Comparison of ENCODE assay signal across 28 mouse cellular contexts in genomic region chr5:135551591-135551990, GRCm38 (mm10). TPM values are rescaled to one million over a fixed set of nuclear protein-coding genes. Genes with fewer than 3 reads are reported as not detected.
DNase-seq lines count a peak whose midpoint lies in the region; ATAC-seq and TF ChIP-seq lines count a peak whose summit lies in the region.
"Had no signal": no experiment of that assay in that cellular context is flagged by ENCODE, and none has a peak within 500 bp of the region (broad histone marks: within the 10 kb centered on the region; RNA-seq: fewer than 3 reads in every experiment).

No protein-coding gene starts in this region.

- no peak overlapping the region for H3K4me3 ChIP-seq in liver, adult 2 months (ENCODE audit: insufficient read depth, low read depth, low read length)
- H3K4me3 ChIP-seq in liver, embryonic 11.5 days (ENCODE audit: low read depth, low read length) = no peak overlapping the region
- H3K4me3 ChIP-seq: embryonic facial prominence, embryonic 13.5 days; embryonic facial prominence, embryonic 15.5 days; erythroblast, embryonic 14.5 days; forebrain, embryonic 10.5 days; forebrain, embryonic 12.5 days had no signal

- no peak for TF ChIP-seq POLR2A in liver, adult 2 months (IDR thresholded peaks at IDR 0.05; ENCODE audit: extremely low read depth, insufficient read depth, low read length)

- H3K4me2 ChIP-seq in liver, embryonic 11.5 days = no peak overlapping the region
- H3K4me2 ChIP-seq: embryonic facial prominence, embryonic 13.5 days; embryonic facial prominence, embryonic 15.5 days; forebrain, embryonic 12.5 days had no signal

- H3K27me3 ChIP-seq in liver, adult 2 months (ENCODE audit: control insufficient read depth, insufficient read depth, low read length) = no peaks in the 10 kb centered on the region
- no peaks in the 10 kb centered on the region; the same call in 1 of the 2 replicates for H3K27me3 ChIP-seq in liver, embryonic 11.5 days (replicated peaks; ENCODE audit: control insufficient read depth, insufficient read depth, low read length)
- H3K27me3 ChIP-seq in splenic B cell, adult 2 months (ENCODE audit: control insufficient read depth, insufficient read depth, low read length, poor library complexity, severe bottlenecking) = no peaks in the 10 kb centered on the region
- H3K27me3 ChIP-seq: embryonic facial prominence, embryonic 13.5 days; embryonic facial prominence, embryonic 15.5 days; forebrain, embryonic 12.5 days had no signal

- peak; percentile 8 for DNase-seq in liver, adult 2 months (ENCODE audit: extremely low read depth, low read depth, low spot score)
- DNase-seq in liver, embryonic 11.5 days (ENCODE audit: low spot score) = no peak
- DNase-seq in induced T-regulatory cell, adult 2 months (ENCODE audit: low read depth) = peak; percentile 28
- peak; percentile 21 for DNase-seq in splenic B cell, adult 2 months (ENCODE audit: low read depth, low spot score)
- no peak for DNase-seq in left cerebral cortex, adult 18-20 months (ENCODE audit: low spot score in 2 of 2)
- no peak for DNase-seq in spleen, postnatal 14 days (ENCODE audit: low spot score in 2 of 2)
- DNase-seq in spleen, postnatal 10 days (ENCODE audit: low spot score in 2 of 2) = no peak
- DNase-seq: adrenal gland, adult 8-10 months; cerebellum, adult 11-12 months; cerebellum, adult 2 months; cerebellum, adult 9-10 months; cerebellum, postnatal 25 days had no signal

- H3K4me1 ChIP-seq in liver, adult 2 months (ENCODE audit: control insufficient read depth, insufficient read depth, low read length) = no peaks in the 10 kb centered on the region
- no peaks in the 10 kb centered on the region for H3K4me1 ChIP-seq in liver, embryonic 11.5 days (replicated peaks; ENCODE audit: control insufficient read depth, insufficient read depth, low read length)
- H3K4me1 ChIP-seq: embryonic facial prominence, embryonic 13.5 days; embryonic facial prominence, embryonic 15.5 days; forebrain, embryonic 10.5 days; forebrain, embryonic 12.5 days had no signal

- H3K9me3 ChIP-seq in liver, embryonic 11.5 days (ENCODE audit: control insufficient read depth, low read length) = no peaks in the 10 kb centered on the region
- H3K9me3 ChIP-seq: embryonic facial prominence, embryonic 13.5 days; embryonic facial prominence, embryonic 15.5 days; forebrain, embryonic 10.5 days; forebrain, embryonic 12.5 days; G1E had no signal

- no peak for TF ChIP-seq CTCF in liver, adult 2 months (IDR thresholded peaks at IDR 0.05; ENCODE audit: low read depth, low read length)

- no peak overlapping the region for H3K27ac ChIP-seq in liver, adult 2 months (replicated peaks; ENCODE audit: insufficient read depth, low read depth, low read length)
- H3K27ac ChIP-seq in liver, embryonic 11.5 days (ENCODE audit: low read depth, low read length) = no peak overlapping the region
- H3K27ac ChIP-seq: embryonic facial prominence, embryonic 13.5 days; embryonic facial prominence, embryonic 15.5 days; forebrain, embryonic 10.5 days; forebrain, embryonic 12.5 days had no signal

- H3K9ac ChIP-seq in liver, adult 2 months (ENCODE audit: low read depth, low read length) = no peak overlapping the region
- no peak overlapping the region for H3K9ac ChIP-seq in liver, embryonic 11.5 days (ENCODE audit: low read depth, low read length)
- H3K9ac ChIP-seq: embryonic facial prominence, embryonic 13.5 days; embryonic facial prominence, embryonic 15.5 days; forebrain, embryonic 12.5 days had no signal

- H3K79me2 ChIP-seq in liver, adult 2 months (ENCODE audit: control insufficient read depth, insufficient read depth, low read length) = no peaks in the 10 kb centered on the region

- no peak for ATAC-seq in liver, embryonic 11.5 days (replicated peaks; ENCODE audit: low FRiP score)
- ATAC-seq in common myeloid progenitor, adult 5-6 weeks (replicated peaks; ENCODE audit: low read depth, poor library complexity, severe bottlenecking) = peak; percentile 32; the same call in 1 of the 2 replicates
- ATAC-seq: activated CD4-positive, CD25-positive, alpha-beta regulatory T cell, adult 4 months; forebrain, embryonic 14.5 days; forebrain, embryonic 16.5 days; Patski had no signal

- 73% methylated on average over 3 of the region's 3 CpGs for WGBS in liver, adult 2 months
- WGBS in liver, embryonic 11.5 days = 56% methylated on average over 3 of the region's 3 CpGs

- no peaks in the 10 kb centered on the region for H3K36me3 ChIP-seq in liver, adult 2 months (ENCODE audit: control insufficient read depth, insufficient read depth, low read length)
- no peaks in the 10 kb centered on the region for H3K36me3 ChIP-seq in liver, embryonic 11.5 days (ENCODE audit: control insufficient read depth, insufficient read depth, low read length)
- no peaks in the 10 kb centered on the region for H3K36me3 ChIP-seq in splenic B cell, adult 2 months (ENCODE audit: control insufficient read depth, insufficient read depth, low read length, poor library complexity, severe bottlenecking)
- H3K36me3 ChIP-seq: embryonic facial prominence, embryonic 13.5 days; embryonic facial prominence, embryonic 15.5 days; forebrain, embryonic 10.5 days; forebrain, embryonic 12.5 days; G1E had no signal

RNA-seq across cellular contexts. Expression of gene Hip1, which starts 6.7 kb away (rescaled TPM):
- total RNA-seq in liver, adult 2 months (2014; rRNA removed) = 3.2 and 6.5 TPM in 2 replicates
- polyA plus RNA-seq in liver, adult 2 months (2012; rRNA removed) = 2.2 and 3.1 TPM in 2 replicates
- 16.3 and 17.5 TPM in 2 replicates for polyA plus RNA-seq in liver, embryonic 11.5 days (2014; fragmentation: Nextera tagmentation; extraction: Ambion mirVana)
- 4.2 and 8.5 TPM in 2 replicates for total RNA-seq in common myeloid progenitor, adult 5-6 weeks (2017)
- total RNA-seq in left cerebral cortex, adult 18-20 months (2021) = 10 to 100 TPM; 38.6 to 45.8 TPM
- polyA plus RNA-seq: erythroblast, embryonic 14.5 days; G1E had no signal

RNA-seq across cellular contexts. Expression of gene Ccl26, which starts 11.8 kb away (rescaled TPM):
- not detected in 2 replicates for total RNA-seq in liver, adult 2 months (2014; rRNA removed)
- not detected in 2 replicates for polyA plus RNA-seq in liver, adult 2 months (2012; rRNA removed)
- polyA plus RNA-seq in liver, embryonic 11.5 days (2014; fragmentation: Nextera tagmentation; extraction: Ambion mirVana) = not detected in 2 replicates
- total RNA-seq in common myeloid progenitor, adult 5-6 weeks (2017) = not detected in 2 replicates
- not detected for total RNA-seq in left cerebral cortex, adult 18-20 months (2021)
- total RNA-seq: adrenal gland, adult 18-20 months; adrenal gland, adult 8-10 months; adrenal gland, postnatal 14 days; adrenal gland, postnatal 36 days; G1E had no signal
- polyA plus RNA-seq: activated CD4-positive, CD25-positive, alpha-beta regulatory T cell, adult 4 months; C2C12; cerebellum, adult 2 months; embryonic facial prominence, embryonic 11.5 days; embryonic facial prominence, embryonic 13.5 days; embryonic facial prominence, embryonic 15.5 days; erythroblast, embryonic 14.5 days; forebrain, embryonic 10.5 days; forebrain, embryonic 12.5 days; forebrain, embryonic 14.5 days; forebrain, embryonic 16.5 days; G1E; Patski had no signal

RNA-seq across cellular contexts. Expression of gene Ccl24, which starts 21.3 kb away (rescaled TPM):
- 3.7 and 8.2 TPM in 2 replicates for total RNA-seq in liver, adult 2 months (2014; rRNA removed)
- polyA plus RNA-seq in liver, adult 2 months (2012; rRNA removed) = 1.8 and 5.3 TPM in 2 replicates
- polyA plus RNA-seq in liver, embryonic 11.5 days (2014; fragmentation: Nextera tagmentation; extraction: Ambion mirVana) = 7.9 and 8.5 TPM in 2 replicates
- total RNA-seq in common myeloid progenitor, adult 5-6 weeks (2017) = not detected in 2 replicates
- under 1 TPM in 1 of 2 experiments, not detected in 1; 0.42 TPM for total RNA-seq in left cerebral cortex, adult 18-20 months (2021)
- total RNA-seq: G1E had no signal
- polyA plus RNA-seq: activated CD4-positive, CD25-positive, alpha-beta regulatory T cell, adult 4 months; C2C12; G1E; Patski had no signal

Comparison
In these comparisons a context has a peak if more than half of its experiments do, and no peak if none do; other contexts are left out.
1. DNase-seq: peak in liver, adult 2 months (single experiment), induced T-regulatory cell, adult 2 months (single experiment) and splenic B cell, adult 2 months (single experiment); none in liver, embryonic 11.5 days (single experiment), left cerebral cortex, adult 18-20 months (0 of 2), spleen, postnatal 14 days (0 of 2) and spleen, postnatal 10 days (0 of 2).